Mouse (Mus musculus) CH12.LX (cell line): ENCODE data around the gene Ntm.

Source experiments
- CHD2 ChIP-seq: IDR thresholded peaks from 2 replicates; pipeline ENCODE4 v1.6.1; 2011; ENCODE audit warnings: low read length, improper control_type of control experiment
- CTCF ChIP-seq, 2 experiments: IDR thresholded peaks in 1 of 2; conservative IDR thresholded peaks in 1 of 2; 2 replicates each; pipeline ENCODE4 v1.5.1; 2011 to 2012; ENCODE audit warnings: low read depth in 2 of 2, low read length in 2 of 2, improper control_type of control experiment in 1 of 2, inconsistent platforms in 1 of 2, mild to moderate bottlenecking in 1 of 2, moderate library complexity in 1 of 2
- E2F4 ChIP-seq: IDR thresholded peaks from 2 replicates; pipeline ENCODE4 v1.6.1; 2011; ENCODE audit warnings: low read depth, low read length, improper control_type of control experiment; ENCODE audit not compliant: insufficient replicate concordance
- EP300 ChIP-seq: IDR thresholded peaks from 2 replicates; pipeline ENCODE4 v1.6.1; 2011; ENCODE audit warnings: low read length, improper control_type of control experiment
- HCFC1 ChIP-seq: IDR thresholded peaks from 2 replicates; pipeline ENCODE4 v1.6.1; 2012; ENCODE audit warnings: low read depth, mild to moderate bottlenecking, inconsistent platforms, low read length, improper control_type of control experiment
- IRF4 ChIP-seq: IDR thresholded peaks from 2 replicates; pipeline ENCODE4 v1.6.1; 2014; ENCODE audit warnings: low read depth, mild to moderate bottlenecking, inconsistent platforms, low read length, improper control_type of control experiment
- KAT2A ChIP-seq: IDR thresholded peaks from 2 replicates; pipeline ENCODE4 v1.6.1; 2012; ENCODE audit warnings: low read length, improper control_type of control experiment, inconsistent platforms; ENCODE audit not compliant: insufficient replicate concordance
- MEF2A ChIP-seq: IDR thresholded peaks from 2 replicates; pipeline ENCODE4 v1.6.1; 2014; ENCODE audit warnings: low read depth, mild to moderate bottlenecking, inconsistent platforms, low read length, improper control_type of control experiment, borderline replicate concordance
- MXI1 ChIP-seq: IDR thresholded peaks from 2 replicates; pipeline ENCODE4 v1.6.1; 2011; ENCODE audit warnings: mild to moderate bottlenecking, low read depth, low read length, improper control_type of control experiment
- NRF1 ChIP-seq: IDR thresholded peaks from 2 replicates; pipeline ENCODE4 v1.6.1; 2014; ENCODE audit warnings: low read depth, mild to moderate bottlenecking, inconsistent platforms, low read length, improper control_type of control experiment, moderate library complexity
- POLR2A ChIP-seq: IDR thresholded peaks from 2 replicates; pipeline ENCODE4 v1.6.1; 2011; ENCODE audit warnings: low read depth, mild to moderate bottlenecking, improper control_type of control experiment, low read length
- TBP ChIP-seq: conservative IDR thresholded peaks from 2 replicates; pipeline ENCODE4 v1.6.1; 2011; ENCODE audit warnings: low read depth, low read length, improper control_type of control experiment
- ZKSCAN1 ChIP-seq: IDR thresholded peaks from 2 replicates; pipeline ENCODE4 v1.6.1; 2012; ENCODE audit warnings: low read depth, inconsistent platforms, low read length, improper control_type of control experiment, borderline replicate concordance
- ZMIZ1 ChIP-seq: IDR thresholded peaks from 2 replicates; pipeline ENCODE4 v1.6.1; 2012; ENCODE audit warnings: low read depth, mild to moderate bottlenecking, inconsistent platforms, low read length, improper control_type of control experiment

- no peak for TF ChIP-seq POLR2A
- TF ChIP-seq CTCF (conservative IDR thresholded peaks at IDR 0.05 in 1 of 2, IDR thresholded peaks at IDR 0.05 in 1 of 2; ENCODE audit: low read depth in 2 of 2, low read length in 2 of 2), result no peak
- no peak for TF ChIP-seq TBP
- no peak for TF ChIP-seq CHD2
- TF ChIP-seq NRF1, result no peak
- TF ChIP-seq IRF4, result no peak
- no peak for TF ChIP-seq ZMIZ1
- TF ChIP-seq E2F4, result no peak
- TF ChIP-seq HCFC1, result no peak
- no peak for TF ChIP-seq KAT2A
- no peak for TF ChIP-seq ZKSCAN1
- no peak for TF ChIP-seq EP300
- TF ChIP-seq MXI1, result no peak
- TF ChIP-seq MEF2A, result no peak
These were observed 241.5 kb downstream of the Ntm start for GRCm38 (mm10) chr9:29721461-29721860.
